In the genomic region with DNA sequence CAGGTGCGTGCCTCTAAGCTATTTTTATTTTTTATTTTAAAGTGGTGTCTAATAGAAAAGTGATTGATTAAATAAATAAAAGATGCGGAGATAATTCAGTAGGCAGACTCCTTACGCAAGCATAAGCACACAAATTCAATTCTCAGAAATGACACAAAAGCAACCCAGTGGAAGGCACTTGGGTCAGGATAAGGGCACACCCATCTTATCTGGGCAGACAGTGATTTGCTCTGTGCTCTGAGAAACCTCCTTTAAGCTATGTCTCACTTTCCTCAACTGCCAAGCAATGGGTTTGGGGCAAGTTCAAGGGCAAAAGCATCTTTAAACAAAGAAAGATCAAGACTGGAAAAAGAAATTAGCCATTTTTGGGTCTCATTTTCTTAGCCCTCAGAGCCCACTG, we compare ENCODE assay signal across 12 mouse cellular contexts.
"Had no signal": no experiment of that assay in that cellular context is flagged by ENCODE, and none has a peak within 500 bp of the region (broad histone marks: within the 10 kb centered on the region; RNA-seq: fewer than 3 reads in every experiment).

No protein-coding gene starts in this region.

- H3K4me2 ChIP-seq: limb, embryonic 13.5 days; midbrain, embryonic 15.5 days had no signal

- H3K4me3 ChIP-seq: layer of hippocampus, adult 2 months; limb, embryonic 13.5 days; midbrain, embryonic 10.5 days; midbrain, embryonic 15.5 days had no signal

- H3K9me3 ChIP-seq: limb, embryonic 13.5 days; midbrain, embryonic 10.5 days; midbrain, embryonic 15.5 days had no signal

- H3K9ac ChIP-seq: limb, embryonic 13.5 days; midbrain, embryonic 15.5 days had no signal

- H3K27ac ChIP-seq: layer of hippocampus, adult 2 months; limb, embryonic 13.5 days; midbrain, embryonic 10.5 days; midbrain, embryonic 15.5 days had no signal

- H3K27me3 ChIP-seq: limb, embryonic 13.5 days; midbrain, embryonic 15.5 days had no signal

- DNase-seq: kidney, adult 18-20 months; kidney, postnatal 10 days; kidney, postnatal 4 days; left cerebral cortex, postnatal 4 days; lung, adult 18-20 months; thymus, adult 18-20 months; thymus, postnatal 25 days had no signal

- ATAC-seq: inflammation-experienced regulatory T-cells, adult 6 months; midbrain, embryonic 15.5 days had no signal
